Mouse (Mus musculus): ENCODE data around the gene Selenok. TPM values are rescaled to one million over a fixed set of nuclear protein-coding genes. Genes with fewer than 3 reads are reported as not detected.

Gene Selenok
- polyA plus RNA-seq, 1 experiment from 2014 or later, result 416 TPM

GRCm38 (mm10) chr14:29971446-29971845, 3.3 kb downstream of the Selenok start:
- Histone ChIP-seq H3K27me3 (replicated peaks) (no peaks in the 10 kb centered on the region), H3K4me2 (no peak overlapping the region), H3K27ac (replicated peaks) (no peak overlapping the region), H3K9ac (replicated peaks) (no peak overlapping the region), H3K9me3 (replicated peaks) (no peaks in the 10 kb centered on the region), H3K36me3 (peaks cover 57% of the 10 kb centered on the region), H3K4me1 (peaks cover 29% of the 10 kb centered on the region), H3K4me3 (replicated peaks) (no peak overlapping the region)
- WGBS, result 97% methylated on average over 7 of the region's 7 CpGs
- no peak for ATAC-seq (ENCODE audit: low FRiP score)

GRCm38 (mm10) chr14:29971993-29972392, 3.9 kb downstream of the Selenok start:
- Histone ChIP-seq H3K4me2 (no peak overlapping the region), H3K36me3 (peaks cover 62% of the 10 kb centered on the region), H3K9me3 (replicated peaks) (no peaks in the 10 kb centered on the region), H3K9ac (replicated peaks) (no peak overlapping the region), H3K27ac (replicated peaks) (no peak overlapping the region), H3K27me3 (replicated peaks) (no peaks in the 10 kb centered on the region), H3K4me3 (replicated peaks) (no peak overlapping the region), H3K4me1 (peaks cover 29% of the 10 kb centered on the region)
- WGBS, result 87% methylated on average over 5 of the region's 5 CpGs
- no peak for ATAC-seq (ENCODE audit: low FRiP score)

GRCm38 (mm10) chr14:29976927-29977326, 8.8 kb downstream of the Selenok start:
- Histone ChIP-seq H3K27me3 (replicated peaks) (no peaks in the 10 kb centered on the region), H3K9ac (replicated peaks) (no peak overlapping the region), H3K4me2 (no peak overlapping the region), H3K4me3 (replicated peaks) (no peak overlapping the region), H3K27ac (replicated peaks) (no peak overlapping the region), H3K36me3 (peaks cover 65% of the 10 kb centered on the region), H3K9me3 (replicated peaks) (no peaks in the 10 kb centered on the region), H3K4me1 (peaks cover 11% of the 10 kb centered on the region)
- WGBS, result 95% methylated on average over 6 of the region's 6 CpGs
- ATAC-seq (ENCODE audit: low FRiP score), result no peak

GRCm38 (mm10) chr14:29978254-29979204, 10.4 kb downstream of the Selenok start, which contains the start of gene Actr8:
Gene Actr8, plus strand, starts transcription at chr14:29978337.
- Histone ChIP-seq H3K4me3 (replicated peaks) (peak within 1 kb of the TSS; percentile 87), H3K36me3 (peaks cover 65% of the 10 kb centered on the region), H3K4me1 (peaks cover 11% of the 10 kb centered on the region), H3K27me3 (replicated peaks) (no peaks in the 10 kb centered on the region), H3K9ac (replicated peaks) (peak within 1 kb of the TSS; percentile 92), H3K27ac (replicated peaks) (peak within 1 kb of the TSS; percentile 93), H3K4me2 (peak within 1 kb of the TSS; percentile 71), H3K9me3 (replicated peaks) (no peaks in the 10 kb centered on the region)
- 2% methylated on average over 43 of the region's 44 CpGs for WGBS
- peak; percentile 92 for ATAC-seq (ENCODE audit: low FRiP score)

GRCm38 (mm10) chr14:29980447-29981205, 12.5 kb downstream of the Selenok start:
- Histone ChIP-seq H3K4me1 (peaks cover 11% of the 10 kb centered on the region), H3K27me3 (replicated peaks) (no peaks in the 10 kb centered on the region), H3K9me3 (replicated peaks) (no peaks in the 10 kb centered on the region), H3K4me2 (no peak overlapping the region), H3K9ac (replicated peaks) (no peak overlapping the region), H3K36me3 (peaks cover 66% of the 10 kb centered on the region), H3K4me3 (replicated peaks) (no peak overlapping the region), H3K27ac (replicated peaks) (no peak overlapping the region)
- ATAC-seq (ENCODE audit: low FRiP score), result no peak
- WGBS, result 96% methylated on average over 10 of the region's 10 CpGs

- Histone ChIP-seq H3K4me3 (replicated peaks) (no peak overlapping the region), H3K9ac (replicated peaks) (no peak overlapping the region), H3K36me3 (peaks cover 100% of the 10 kb centered on the region), H3K4me1 (no peaks in the 10 kb centered on the region), H3K27ac (replicated peaks) (no peak overlapping the region), H3K27me3 (replicated peaks) (no peaks in the 10 kb centered on the region), H3K9me3 (replicated peaks) (no peaks in the 10 kb centered on the region), H3K4me2 (no peak overlapping the region)
- no peak for ATAC-seq (ENCODE audit: low FRiP score)
- WGBS, result 98% methylated on average over 4 of the region's 4 CpGs
Measured at GRCm38 (mm10) chr14:29986096-29986495, 18.0 kb downstream of the Selenok start.

DNA sequence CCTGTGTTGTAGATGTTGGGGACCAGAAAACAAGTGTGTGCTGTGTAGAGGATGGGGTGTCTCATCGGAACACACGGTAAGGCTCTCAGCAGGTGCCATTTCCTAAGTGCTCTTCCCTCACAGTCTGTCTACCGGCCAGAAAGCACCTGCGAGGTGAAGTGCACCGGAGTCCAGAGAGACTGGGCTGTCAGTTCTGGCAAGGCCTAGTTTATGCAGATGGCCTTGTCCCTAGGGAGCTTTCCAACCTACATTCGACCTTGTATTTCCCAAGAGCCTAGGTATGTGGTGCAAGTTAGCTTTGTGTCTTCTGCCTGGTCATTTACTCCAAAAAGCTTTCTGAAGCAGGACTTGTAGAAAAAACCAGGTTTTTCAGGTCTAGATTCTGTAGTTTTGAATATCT, 19.2 kb downstream of the Selenok start:
- WGBS, result 93% methylated on average over 6 of the region's 6 CpGs
- no peaks in the 10 kb centered on the region for H3K4me1 ChIP-seq
- H3K9me3 ChIP-seq (replicated peaks), result no peaks in the 10 kb centered on the region
- ATAC-seq (ENCODE audit: low FRiP score), result no peak
- no peak overlapping the region for H3K27ac ChIP-seq (replicated peaks)
- H3K27me3 ChIP-seq (replicated peaks), result no peaks in the 10 kb centered on the region
- H3K4me3 ChIP-seq (replicated peaks), result no peak overlapping the region
- no peak overlapping the region for H3K4me2 ChIP-seq
- peaks cover 100% of the 10 kb centered on the region for H3K36me3 ChIP-seq
- no peak overlapping the region for H3K9ac ChIP-seq (replicated peaks)

- no peak for ATAC-seq (ENCODE audit: low FRiP score)
- H3K9ac ChIP-seq (replicated peaks), result no peak overlapping the region
- 95% methylated on average over 9 of the region's 9 CpGs for WGBS
- H3K27ac ChIP-seq (replicated peaks), result no peak overlapping the region
- H3K4me1 ChIP-seq, result no peaks in the 10 kb centered on the region
- no peaks in the 10 kb centered on the region for H3K27me3 ChIP-seq (replicated peaks)
- no peak overlapping the region for H3K4me3 ChIP-seq (replicated peaks)
- H3K36me3 ChIP-seq, result peaks cover 100% of the 10 kb centered on the region
- no peak overlapping the region for H3K4me2 ChIP-seq
- no peaks in the 10 kb centered on the region for H3K9me3 ChIP-seq (replicated peaks)
Measured at GRCm38 (mm10) chr14:29987739-29988138, 19.6 kb downstream of the Selenok start.

DNA sequence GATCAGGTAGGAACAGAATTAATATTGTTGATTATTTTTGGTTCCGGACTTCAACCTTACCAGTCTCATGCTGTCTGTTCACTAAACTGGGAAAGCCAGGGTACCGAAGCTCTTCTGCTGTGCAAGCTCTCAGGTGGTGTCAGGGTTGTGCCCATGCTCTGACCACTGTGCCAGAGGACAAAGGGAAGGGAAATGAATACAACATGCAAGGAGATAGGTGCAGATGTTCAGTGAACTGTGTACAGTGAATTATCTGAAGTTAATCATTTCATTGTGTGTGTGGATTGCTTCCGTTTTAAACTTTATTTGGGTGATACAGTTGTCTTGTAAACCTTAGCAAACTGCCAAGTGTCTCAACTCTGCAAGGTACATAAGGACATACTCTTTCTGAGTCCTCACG, 20.2 kb downstream of the Selenok start:
- no peak overlapping the region for H3K27ac ChIP-seq (replicated peaks)
- no peak overlapping the region for H3K9ac ChIP-seq (replicated peaks)
- ATAC-seq (ENCODE audit: low FRiP score), result no peak
- no peaks in the 10 kb centered on the region for H3K9me3 ChIP-seq (replicated peaks)
- H3K36me3 ChIP-seq, result peaks cover 100% of the 10 kb centered on the region
- no peaks in the 10 kb centered on the region for H3K4me1 ChIP-seq
- WGBS, result 95% methylated on average over 4 of the region's 4 CpGs
- no peak overlapping the region for H3K4me2 ChIP-seq
- no peak overlapping the region for H3K4me3 ChIP-seq (replicated peaks)
- H3K27me3 ChIP-seq (replicated peaks), result no peaks in the 10 kb centered on the region

DNA sequence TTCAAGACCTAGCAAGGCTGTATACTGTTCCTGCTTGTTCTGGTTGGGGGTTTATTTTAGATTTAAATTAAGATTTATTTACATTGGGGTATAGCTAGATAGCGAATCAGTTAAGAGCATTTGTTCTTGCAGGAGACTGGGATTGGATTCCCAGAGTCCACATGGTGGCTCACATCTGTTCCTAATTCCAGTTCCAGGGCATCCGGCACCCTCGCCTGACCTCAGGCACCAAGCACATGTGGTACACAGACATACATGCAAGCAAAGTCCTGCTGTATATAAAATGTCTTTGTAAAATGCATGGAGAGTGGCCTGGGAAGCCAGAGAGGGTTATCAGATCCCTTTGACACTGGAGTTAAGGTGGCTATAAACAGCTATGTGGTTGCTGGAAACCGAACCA, 26.9 kb downstream of the Selenok start:
- 94% methylated on average over 4 of the region's 4 CpGs for WGBS
- no peaks in the 10 kb centered on the region for H3K27me3 ChIP-seq (replicated peaks)
- no peak overlapping the region for H3K27ac ChIP-seq (replicated peaks)
- no peak overlapping the region for H3K9ac ChIP-seq (replicated peaks)
- H3K36me3 ChIP-seq, result peaks cover 74% of the 10 kb centered on the region
- no peak for ATAC-seq (ENCODE audit: low FRiP score)
- H3K9me3 ChIP-seq (replicated peaks), result no peaks in the 10 kb centered on the region
- no peak overlapping the region for H3K4me3 ChIP-seq (replicated peaks)
- no peak overlapping the region for H3K4me2 ChIP-seq
- no peaks in the 10 kb centered on the region for H3K4me1 ChIP-seq

- Histone ChIP-seq H3K4me1 (no peaks in the 10 kb centered on the region), H3K27me3 (replicated peaks) (no peaks in the 10 kb centered on the region), H3K27ac (replicated peaks) (no peak overlapping the region), H3K4me2 (no peak overlapping the region), H3K9me3 (replicated peaks) (no peaks in the 10 kb centered on the region), H3K36me3 (peaks cover 62% of the 10 kb centered on the region), H3K9ac (replicated peaks) (no peak overlapping the region), H3K4me3 (replicated peaks) (no peak overlapping the region)
- ATAC-seq (ENCODE audit: low FRiP score), result no peak
- 94% methylated on average over 11 of the region's 11 CpGs for WGBS
Measured at GRCm38 (mm10) chr14:29996000-29996751, 28.1 kb downstream of the Selenok start.

Data from neural tube, embryonic 15.5 days (tissue).